Mouse (Mus musculus): Measurements from ENCODE around the gene Ermap.

The Ermap gene

DNA sequence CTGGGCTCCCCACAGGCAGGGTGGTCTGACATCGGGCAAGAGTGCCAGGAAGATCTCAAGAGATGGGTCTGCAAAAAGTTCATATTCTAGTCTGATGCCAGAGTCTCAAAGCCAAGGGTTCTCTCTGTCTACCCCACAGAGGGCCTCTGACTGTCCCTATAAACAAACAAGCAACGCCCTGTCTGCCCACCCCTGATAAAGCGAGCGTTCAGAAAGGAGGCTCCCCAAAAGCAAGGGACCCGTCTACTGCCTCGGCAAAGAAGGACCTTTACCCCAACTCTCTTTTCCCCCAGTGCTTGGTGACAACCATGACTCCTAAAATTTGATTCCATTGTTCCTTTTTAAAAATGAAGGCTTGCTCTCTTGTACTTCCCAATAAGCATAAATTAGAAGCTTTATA is at the start of gene Ermap:
TSS of gene Ermap (minus strand) at position 148 of the 400 bp plus-strand sequence.
- DNase-seq (ENCODE audit: low spot score), result no peak

DNA sequence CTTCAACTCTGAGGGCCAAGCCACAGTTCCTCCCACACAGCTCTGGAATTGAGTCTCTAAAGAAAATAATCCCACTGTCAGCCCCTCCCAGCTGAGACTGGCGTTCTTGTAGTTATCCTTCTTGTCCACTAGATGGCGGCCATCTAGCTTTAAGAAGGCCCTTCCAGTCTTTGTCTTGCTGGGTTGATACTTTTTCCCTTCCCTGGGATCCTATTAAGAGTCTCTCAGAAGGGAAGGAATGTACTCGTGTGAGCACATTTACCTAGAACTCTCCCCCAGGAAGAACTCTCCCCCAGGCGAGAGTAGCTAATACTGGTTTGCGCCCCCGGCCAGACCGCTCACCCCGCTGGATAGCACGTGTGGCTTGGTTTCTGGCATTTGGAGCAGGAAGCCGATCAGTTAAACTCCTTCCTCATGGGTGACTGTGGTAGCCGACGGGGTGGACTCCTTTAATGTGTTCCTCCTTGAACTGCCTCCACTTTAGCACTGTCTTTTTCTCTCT is 49.4 kb upstream of the Ermap start:
- peak; percentile 87 for DNase-seq (ENCODE audit: low spot score)

DNA sequence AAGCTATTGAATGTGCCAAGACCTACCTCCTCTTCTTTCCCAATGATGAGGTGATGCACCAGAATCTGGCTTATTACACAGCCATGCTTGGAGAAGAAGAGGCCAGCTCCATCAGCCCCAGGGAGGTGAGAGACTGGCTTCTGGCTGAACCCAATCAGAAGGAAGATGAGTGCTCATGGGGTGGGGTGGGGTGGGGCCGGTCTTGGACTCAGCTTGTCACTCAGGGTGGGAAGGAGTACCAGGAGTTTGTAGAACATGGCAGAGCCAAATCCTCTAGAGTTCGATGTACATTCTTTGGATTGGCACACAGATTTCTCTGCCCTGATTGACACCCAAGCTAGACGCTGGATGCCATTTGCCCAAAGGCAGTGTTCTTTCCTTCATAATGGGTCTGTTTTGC is 48.9 kb upstream of the Ermap start:
- DNase-seq (ENCODE audit: low spot score), result no peak

DNA sequence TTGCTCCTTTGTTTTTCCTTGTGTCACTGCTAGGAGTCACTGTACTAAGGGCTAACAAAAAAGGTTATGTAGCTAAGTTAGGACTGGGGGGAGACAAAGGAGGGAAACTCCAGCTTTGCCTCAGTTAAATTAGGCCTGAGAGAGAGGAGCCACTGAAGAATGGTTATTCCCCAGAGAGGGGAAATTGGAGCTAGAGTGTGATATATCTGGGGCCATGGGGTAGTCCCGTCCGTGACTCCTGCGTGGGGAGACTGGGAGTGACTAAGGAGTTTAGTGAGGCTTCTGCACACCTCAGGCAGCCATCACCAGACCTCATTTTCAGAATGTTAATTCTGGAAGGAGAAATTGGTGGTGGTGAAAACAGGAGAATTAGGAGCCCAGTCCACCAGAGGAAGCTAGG is 44.5 kb upstream of the Ermap start:
- DNase-seq (ENCODE audit: low spot score), result no peak

DNA sequence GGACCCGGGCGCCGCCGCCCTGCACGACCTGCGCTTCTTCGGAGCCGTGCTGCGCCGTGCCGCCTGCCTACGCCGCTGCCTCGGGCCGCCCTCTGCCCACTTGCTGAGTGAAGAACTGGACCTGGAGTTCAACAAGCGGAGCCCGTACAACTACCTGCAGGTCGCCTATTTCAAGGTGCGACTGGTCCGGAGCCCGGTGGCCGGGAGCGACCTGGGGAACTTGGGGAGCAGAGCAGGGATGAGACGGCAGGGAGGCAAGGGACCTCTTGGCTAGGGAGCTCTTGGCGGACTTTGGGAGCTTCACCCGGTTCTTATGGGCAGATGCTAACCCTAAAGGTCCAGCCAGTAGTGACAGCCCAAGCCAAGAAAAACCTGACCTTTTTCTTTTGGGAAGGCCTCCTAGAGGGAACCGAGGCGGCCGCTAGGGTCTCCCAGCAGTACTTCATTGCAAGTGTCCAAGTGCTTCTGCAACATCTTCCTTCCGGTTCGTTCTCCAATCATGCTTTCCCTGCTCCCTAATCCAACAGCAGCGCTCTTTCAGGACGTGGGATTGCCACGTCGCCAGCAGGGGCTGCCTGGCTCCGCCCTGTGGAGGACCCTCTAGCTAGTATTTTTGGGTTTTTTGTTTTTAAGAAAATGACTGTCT is 43.6 kb upstream of the Ermap start:
- peak; percentile 87 for DNase-seq (ENCODE audit: low spot score)

DNA sequence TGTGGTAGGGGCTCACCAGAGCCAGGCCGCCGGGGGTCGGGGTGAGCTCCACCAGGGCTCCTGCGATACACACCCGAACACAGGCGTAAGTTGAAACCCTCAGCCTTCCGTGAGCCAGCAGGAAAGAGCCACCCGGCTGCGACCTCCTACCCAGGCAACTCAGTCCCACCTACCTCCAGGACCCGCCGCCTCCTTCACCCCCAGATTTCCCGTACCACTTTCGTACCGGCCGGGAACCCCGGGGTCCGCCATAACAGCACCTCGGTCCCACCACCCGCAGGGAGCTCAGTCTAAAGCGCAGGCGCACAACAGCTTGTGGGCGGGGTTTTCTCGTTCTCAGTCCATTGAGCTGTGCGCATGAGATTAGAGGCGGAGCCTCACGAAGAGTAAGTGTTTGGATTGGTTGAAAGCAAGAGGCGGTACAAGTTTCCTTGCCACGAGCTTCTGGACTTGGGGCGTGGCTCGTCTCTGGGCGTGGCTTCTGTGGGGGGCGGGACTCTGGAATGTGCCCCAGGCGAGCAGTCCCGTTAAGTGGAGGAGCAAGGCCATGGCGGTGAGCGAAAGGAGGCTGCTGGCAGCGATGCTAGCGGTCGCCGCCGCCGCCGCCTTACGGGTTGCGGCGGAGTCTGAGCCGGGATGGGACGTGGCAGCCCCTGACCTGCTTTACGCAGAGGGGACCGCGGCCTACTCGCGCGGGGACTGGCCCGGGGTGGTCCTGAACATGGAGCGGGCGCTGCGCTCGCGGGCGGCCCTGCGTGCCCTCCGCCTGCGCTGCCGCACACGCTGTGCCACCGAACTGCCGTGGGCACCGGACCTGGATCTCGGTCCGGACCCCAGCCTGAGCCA is 42.8 kb upstream of the Ermap start, which contains the start of the genes AU022252 and P3h1:
TSS of gene AU022252 (minus strand) at position 303 of the 846 bp plus-strand sequence.
TSS of gene P3h1 (plus strand) at position 506 of the 846 bp plus-strand sequence.
- DNase-seq (ENCODE audit: low spot score), result peak; percentile 99

DNA sequence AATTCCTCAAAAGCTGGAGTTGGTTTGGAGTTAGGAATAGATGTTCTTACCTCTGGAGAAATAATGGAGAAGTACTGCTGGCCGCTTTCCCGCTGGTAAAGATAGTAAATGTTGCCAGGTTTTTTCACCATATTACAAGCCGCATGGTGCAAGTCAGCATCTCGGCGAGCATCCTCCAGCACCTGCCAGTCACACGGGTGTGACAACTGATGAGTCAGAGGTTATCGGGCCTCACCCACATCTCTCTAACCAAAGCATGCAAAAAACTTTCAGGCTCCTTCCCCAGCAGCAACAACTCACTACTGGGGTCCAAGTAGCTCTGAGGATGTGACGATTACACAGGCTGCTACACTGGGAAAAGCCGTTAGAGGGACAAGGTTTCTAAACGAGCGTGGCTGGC is 36.9 kb upstream of the Ermap start:
- DNase-seq (ENCODE audit: low spot score), result no peak

DNA sequence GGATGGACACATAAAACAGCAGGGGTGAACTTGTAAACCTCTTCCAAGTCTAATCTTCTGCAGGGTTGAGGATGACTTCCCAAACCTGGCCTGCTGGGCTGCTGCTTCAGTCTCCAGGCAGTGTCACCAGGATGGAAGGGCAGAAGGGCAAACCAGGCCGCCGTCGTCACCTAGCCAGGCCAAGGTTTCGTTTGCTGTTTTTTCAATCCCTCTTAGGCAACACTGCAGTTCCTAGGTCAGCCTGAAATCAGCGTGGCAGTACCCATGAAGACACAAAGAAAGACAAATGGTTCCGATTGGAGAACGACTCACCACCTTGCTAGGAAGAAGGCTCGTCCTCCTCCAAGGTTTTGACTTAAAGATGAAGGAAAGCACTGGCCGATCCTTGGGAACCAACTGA is 35.9 kb upstream of the Ermap start:
- no peak for DNase-seq (ENCODE audit: low spot score)

DNA sequence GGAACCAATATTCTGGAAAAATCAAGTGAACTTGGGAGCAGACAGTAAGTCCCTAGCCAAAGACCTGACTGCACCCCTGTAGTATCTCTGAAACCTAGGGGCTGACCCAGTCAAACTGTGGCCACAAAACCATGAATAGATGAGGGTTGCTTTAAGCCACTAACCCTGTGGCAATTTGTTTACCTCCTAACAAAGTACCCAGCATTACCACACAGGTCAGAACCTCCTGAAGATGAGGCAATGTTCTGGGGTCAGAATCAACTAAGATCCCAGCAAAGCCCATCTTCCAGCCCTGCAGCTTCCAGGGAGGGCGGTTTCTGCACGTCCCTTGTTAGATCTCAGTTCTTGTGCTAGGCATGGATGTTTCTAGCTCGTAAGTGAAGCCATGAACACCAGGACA is 34.7 kb upstream of the Ermap start:
- DNase-seq (ENCODE audit: low spot score), result no peak

DNA sequence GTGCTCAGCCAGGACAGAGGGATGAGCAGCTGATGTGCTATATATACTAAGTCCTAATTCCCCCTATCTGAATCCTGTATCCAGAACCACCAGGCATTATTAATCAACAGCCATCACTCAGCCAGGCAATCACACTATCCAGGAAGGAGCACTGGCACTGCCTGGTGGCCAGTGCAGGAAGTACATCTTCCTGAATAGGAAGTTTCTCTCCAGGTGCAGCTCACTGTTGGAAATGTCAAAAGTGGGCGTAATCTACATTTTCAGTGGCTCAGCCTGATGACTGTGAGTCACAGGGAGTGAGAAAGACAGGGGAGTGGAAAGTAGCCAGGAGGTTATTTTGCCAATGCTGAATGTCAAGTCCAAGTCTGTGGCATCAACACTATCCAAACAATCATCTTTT is 33.9 kb upstream of the Ermap start:
- DNase-seq (ENCODE audit: low spot score), result peak; percentile 42

DNA sequence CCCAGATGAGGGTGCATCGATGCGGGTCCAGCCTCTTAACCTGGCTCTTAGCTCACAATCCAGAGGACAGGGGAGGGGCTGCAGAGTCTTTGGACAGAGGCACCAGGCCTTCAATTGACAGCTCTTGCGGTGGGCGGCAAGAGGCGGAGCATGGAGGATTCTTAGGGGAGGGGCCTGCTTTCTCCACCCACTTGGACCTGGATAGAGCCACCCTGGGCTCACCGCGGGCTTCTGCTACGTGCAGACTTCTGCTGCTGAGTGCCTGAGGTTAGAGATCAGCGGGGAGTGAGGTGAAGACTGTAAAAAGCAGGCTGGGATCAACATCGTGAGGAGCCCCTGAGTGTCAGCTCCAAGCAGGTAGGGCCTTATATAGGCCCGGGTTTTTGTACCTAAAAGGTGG is 28.4 kb upstream of the Ermap start, which contains the start of gene Tmem269:
TSS of gene Tmem269 (minus strand) at position 49 of the 400 bp plus-strand sequence.
- peak; percentile 37 for DNase-seq (ENCODE audit: low spot score)

DNA sequence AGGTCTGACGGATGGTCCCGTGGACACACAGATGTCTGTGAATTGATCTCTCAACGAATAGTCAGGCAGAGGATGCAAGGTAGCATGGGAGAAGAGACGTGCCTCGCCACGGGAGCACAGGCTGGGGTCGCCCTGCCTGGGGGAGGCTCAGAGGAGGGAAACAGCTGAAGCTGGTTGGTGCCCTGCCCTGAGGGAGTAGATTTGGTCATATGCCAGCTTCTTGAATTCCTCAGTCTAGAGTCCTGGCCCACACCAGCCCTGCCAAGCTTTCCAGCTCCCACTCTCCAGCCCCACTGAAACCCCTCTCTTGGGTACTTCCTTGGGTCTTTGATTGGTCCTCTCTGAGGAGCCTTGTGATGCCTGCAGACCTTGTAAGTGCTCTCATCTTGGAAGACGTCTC is 26.9 kb upstream of the Ermap start:
- no peak for DNase-seq (ENCODE audit: low spot score)

DNA sequence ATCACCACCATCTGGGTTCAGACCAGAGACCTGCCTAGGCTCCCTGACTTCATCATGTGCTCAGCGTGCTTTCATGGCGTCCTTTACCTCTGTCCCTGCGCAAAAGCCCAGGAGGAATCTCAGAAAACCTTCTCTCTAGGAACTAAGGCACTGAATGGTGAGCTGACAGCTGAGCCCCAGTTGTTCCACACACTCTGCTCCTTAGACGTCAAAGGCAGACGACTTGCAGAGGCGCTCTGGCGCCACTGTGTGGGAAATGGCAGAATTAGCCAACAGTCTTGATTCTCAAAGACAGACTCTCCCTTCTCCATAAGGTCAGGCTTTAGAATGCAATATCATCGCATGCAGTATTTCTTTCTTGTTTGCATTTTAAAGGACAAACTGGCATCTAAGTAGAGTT is 14.9 kb upstream of the Ermap start:
- DNase-seq (ENCODE audit: low spot score), result peak; percentile 85

DNA sequence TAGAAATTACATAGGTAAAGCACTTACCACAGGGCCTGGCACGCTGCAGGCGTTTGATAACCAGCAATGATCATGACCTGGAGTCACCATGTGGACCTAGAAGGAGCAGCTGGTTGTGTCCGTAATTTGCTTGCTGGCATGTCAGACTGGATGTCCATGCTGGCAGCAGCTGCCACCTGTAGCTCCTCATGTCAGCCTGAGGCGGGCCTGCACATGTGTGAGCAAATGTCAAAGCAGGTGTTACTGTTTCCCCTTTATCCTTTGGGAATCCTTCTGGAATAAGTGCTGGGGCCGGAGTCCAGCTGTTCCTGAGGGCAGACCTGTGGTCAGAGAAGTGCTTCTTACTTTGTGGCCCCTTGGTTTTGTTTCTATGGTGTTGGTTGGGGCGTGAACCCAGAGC is 8.3 kb upstream of the Ermap start:
- DNase-seq (ENCODE audit: low spot score), result no peak

DNA sequence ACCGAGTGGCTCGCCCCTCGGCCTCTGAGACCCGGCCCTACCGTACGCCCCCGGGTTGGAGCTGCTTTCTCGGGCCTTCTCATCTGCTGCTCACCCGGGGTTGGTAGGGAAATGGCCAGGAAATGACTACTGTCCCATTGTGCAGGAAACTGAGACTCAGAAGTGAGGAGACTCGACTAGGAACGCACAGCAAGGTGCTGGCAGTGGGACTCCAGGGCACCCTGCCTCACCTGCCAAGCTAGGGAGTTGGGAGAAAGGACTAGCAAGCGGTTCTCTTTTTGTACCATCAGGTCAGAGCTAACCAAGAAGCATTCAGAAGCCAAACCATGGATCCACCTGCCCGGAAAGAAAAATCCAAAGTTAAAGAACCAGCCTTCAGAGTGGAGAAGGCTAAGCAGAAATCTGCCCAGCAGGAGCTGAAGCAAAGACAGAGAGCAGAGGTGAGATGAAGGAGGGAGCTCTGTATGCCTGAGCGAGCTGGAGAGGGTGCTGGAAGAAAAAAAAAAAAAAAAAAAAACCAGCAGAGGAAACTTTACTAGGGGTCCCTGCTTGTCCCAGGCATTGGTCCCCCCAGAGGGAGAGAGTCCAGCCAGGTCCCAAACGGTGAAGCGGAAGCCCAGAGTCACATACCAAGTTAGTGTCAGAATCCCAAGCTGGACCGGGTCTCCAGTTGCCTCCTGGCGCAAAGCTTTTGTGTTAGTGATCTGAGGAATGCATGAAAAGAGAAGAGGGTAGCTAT is 5.9 kb upstream of the Ermap start:
- peak; percentile 8 for DNase-seq (ENCODE audit: low spot score)

DNA sequence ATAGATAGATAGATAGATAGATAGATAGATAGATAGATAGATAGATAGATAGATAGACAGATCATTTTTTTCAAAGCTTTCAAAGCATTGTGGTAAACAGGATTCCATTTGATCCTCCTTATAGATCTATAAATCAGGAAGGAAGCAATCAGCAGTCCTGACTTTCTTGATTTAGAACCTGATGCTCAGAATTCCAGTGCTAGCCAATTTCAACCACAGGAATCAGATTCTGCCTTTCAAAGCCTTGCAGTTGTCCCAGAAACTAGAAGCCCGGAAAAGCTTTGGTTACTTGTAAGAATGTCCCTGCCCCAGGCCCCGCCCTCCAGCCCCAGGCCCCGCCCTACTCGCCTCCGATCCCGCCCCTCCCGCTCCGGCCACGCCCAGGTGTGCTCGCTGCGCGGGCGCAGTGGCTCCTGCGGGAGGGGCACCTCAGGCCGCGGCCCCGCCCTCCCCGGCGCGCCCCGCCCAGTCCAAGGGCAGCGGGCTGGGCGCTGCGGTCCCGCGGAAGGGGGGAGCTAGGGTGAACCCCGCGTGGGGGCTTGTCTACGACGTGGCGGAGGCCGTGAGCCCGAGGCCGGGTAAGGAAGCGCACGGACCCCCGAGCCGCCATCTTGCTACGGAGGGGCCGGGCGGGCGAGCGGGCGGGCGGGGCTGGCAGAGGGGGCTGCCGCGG is 5.2 kb upstream of the Ermap start, which contains the start of gene Svbp:
TSS of gene Svbp (plus strand) at position 398 of the 673 bp plus-strand sequence.
- DNase-seq (ENCODE audit: low spot score), result peak; percentile 83

DNA sequence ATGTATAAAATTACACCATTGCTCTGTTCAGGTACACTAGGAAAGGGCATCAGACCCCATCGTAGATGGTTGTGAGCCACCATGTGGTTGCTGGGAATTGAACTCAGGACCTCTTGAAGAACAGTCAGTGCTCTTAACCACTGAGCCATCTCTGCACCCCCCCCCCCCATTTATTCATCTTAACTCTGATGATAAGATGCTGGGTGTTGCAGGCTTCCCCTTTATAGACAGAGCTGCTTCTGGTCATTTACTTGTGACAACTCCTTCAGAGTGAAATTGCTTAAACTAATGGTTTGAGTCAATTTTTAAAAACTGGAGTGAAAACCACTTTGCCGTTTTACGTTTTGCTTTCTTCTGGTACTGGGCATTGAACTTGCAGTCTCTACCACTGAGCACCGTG is 2.9 kb upstream of the Ermap start:
- DNase-seq (ENCODE audit: low spot score), result no peak

DNA sequence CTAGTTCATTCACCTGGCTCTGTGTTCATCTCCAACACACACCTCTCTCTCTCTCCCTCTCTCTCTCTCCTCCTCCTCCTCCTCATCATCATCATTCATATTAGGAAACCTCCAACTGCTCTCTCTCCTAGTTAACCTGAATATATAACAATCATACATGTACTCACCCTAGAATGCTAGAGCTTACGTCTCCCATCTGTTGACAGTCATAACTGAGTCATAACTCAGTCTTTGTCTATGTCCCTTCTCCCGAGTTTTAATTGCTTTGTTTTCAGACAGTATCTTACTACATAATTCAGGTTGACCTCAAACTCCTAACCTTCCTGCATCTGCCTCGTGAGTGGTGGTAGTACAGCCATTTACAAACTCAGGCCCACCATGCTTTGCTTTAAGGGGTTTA is 1.5 kb upstream of the Ermap start:
- DNase-seq (ENCODE audit: low spot score), result no peak

DNA sequence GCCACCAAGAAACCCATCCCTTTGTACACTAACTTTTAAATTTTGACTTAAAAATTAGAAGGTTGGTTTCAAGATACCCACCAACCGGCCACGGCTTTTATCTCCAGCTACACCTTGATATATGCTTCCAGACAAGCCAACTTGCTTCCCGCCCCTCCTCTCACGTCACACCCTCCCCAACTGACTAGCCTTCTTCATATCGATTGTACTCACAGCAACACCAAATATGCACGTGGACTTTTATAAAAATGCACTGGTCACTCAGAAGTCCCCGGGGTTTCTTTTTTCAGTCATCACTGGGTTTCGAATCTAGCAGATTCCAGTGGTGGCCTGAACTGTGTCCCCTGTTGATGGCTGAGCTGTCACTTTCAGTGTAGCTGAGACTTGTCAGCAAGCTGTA is 807 bp upstream of the Ermap start:
- no peak for DNase-seq (ENCODE audit: low spot score)

DNA sequence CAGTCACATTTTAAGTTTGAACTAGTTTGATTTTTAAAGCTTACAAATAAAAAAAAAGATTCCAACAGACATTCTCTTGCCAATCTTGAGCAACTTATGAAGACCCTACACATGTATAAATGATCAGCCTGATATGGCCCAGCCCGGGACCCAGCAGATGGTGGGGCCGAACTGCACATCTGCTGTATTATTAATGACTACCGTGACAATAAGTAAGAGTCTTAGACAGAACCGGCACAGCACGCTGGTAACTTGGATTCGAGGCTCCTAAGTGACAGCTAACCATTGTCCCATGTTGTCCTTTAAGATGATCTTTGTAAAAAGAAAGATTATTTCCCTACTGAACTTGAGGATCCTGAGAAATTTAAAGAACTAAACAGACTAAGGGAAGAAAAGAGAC is 419 bp downstream of the Ermap start:
- no peak for DNase-seq (ENCODE audit: low spot score)

DNA sequence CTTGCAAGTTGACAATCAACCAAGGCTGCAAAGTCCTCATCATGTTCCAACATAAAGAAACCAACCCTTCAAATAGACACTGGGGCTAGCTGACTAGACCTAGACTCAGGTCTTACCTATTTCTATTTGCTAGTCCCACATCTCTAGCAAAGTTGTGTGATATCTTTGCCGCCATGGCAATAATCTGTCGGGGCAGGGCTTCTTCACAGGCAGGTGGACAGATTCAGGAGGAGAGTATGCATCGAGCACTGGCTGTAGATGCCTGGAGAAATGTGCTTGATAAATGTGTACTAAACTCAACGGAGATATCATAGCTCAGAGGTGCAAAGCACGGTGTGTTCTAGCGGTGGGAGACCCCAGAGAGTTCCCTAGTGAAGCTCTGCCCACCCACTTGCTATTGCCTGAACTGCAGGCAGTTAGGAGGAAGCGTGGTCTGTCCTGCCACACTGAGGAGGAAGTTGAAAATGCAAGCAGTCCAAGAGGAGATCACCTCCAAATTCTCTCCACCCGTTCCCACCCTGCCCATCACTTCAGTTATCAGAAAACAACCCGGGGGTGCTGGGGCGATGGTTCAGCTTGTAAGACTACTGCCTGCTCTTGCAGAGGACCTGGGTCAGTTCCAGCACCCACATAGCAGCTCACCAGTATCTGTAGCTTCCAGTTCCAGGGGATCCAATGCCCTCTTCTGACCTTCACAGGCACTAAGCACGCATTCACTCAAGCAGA is 1.6 kb downstream of the Ermap start:
- no peak for DNase-seq (ENCODE audit: low spot score)

Data from embryo, embryonic 10 days (tissue).